Mouse (Mus musculus): ENCODE results near the gene Sept10.

GRCm38 (mm10) chr10:59179620-59180019, 42.0 kb downstream of the Sept10 start:
- TF ChIP-seq RCOR1 (IDR thresholded peaks at IDR 0.05; ENCODE audit: low read depth, low read length) (no peak), CTCF (IDR thresholded peaks at IDR 0.05 in 2 of 3, conservative IDR thresholded peaks at IDR 0.05 in 1 of 3; ENCODE audit: control insufficient read depth in 1 of 3, insufficient read depth in 1 of 3, low read depth in 2 of 3, low read length in 3 of 3, poor library complexity in 1 of 3, severe bottlenecking in 1 of 3) (no peak), POLR2AphosphoS5 (IDR thresholded peaks at IDR 0.05; ENCODE audit: borderline replicate concordance, low read depth, low read length) (no peak), POLR2A (IDR thresholded peaks at IDR 0.05; ENCODE audit: control insufficient read depth in 1 of 2, insufficient read depth in 1 of 2, low read depth in 1 of 2, low read length in 2 of 2, poor library complexity in 1 of 2) (no peak), RAD21 (IDR thresholded peaks at IDR 0.05; ENCODE audit: low read depth, low read length) (no peak), ZNF384 (IDR thresholded peaks at IDR 0.05; ENCODE audit: low read depth, low read length) (no peak), MAX (IDR thresholded peaks at IDR 0.05; ENCODE audit: low read length) (no peak), POLR2AphosphoS2 (IDR thresholded peaks at IDR 0.05; ENCODE audit: low read length) (no peak), TAL1 (IDR thresholded peaks at IDR 0.05; ENCODE audit: low read length) (no peak), ZMIZ1 (IDR thresholded peaks at IDR 0.05; ENCODE audit: low read depth, low read length) (no peak), GATA1 (IDR thresholded peaks at IDR 0.05; ENCODE audit: low read depth, low read length) (no peak), EP300 (IDR thresholded peaks at IDR 0.05; ENCODE audit: low read depth in 1 of 2, low read length in 2 of 2) (no peak)
